Mouse (Mus musculus) cerebellum, adult 2 months (tissue): ENCODE data around the gene Dnmbp.

ENCODE experiments used
- CTCF ChIP-seq: fragments of 200-500 bp; IDR thresholded peaks from 2 replicates; pipeline ENCODE4 v1.5.1; 2011; ENCODE audit warnings: low read depth, mild to moderate bottlenecking, control low read depth, low read length, moderate library complexity, borderline replicate concordance; ENCODE audit not compliant: insufficient read depth
- POLR2A ChIP-seq: fragments of 200-500 bp; IDR thresholded peaks from 2 replicates; pipeline ENCODE4 v1.6.1; 2011; ENCODE audit warnings: low read length, control low read depth, borderline replicate concordance; ENCODE audit not compliant: insufficient read depth

GRCm38 (mm10) chr19:43974221-43974620 is 34.2 kb upstream of the Dnmbp start:
- no peak for TF ChIP-seq CTCF
- no peak for TF ChIP-seq POLR2A
